Mouse (Mus musculus) midbrain, embryonic 15.5 days (tissue): ENCODE data around the gene Cpa1. TPM values are rescaled to one million over a fixed set of nuclear protein-coding genes. Genes with fewer than 3 reads are reported as not detected.
A peak's percentile ranks its signal among the peaks of the same experiment; 100 is the strongest.

ENCODE experiments used
- ATAC-seq: fragments of 200-750 bp; cut with Nextera tagmentation; replicated peaks from 2 replicates; pipeline ENCODE4 v1.8.0; 2017; ENCODE audit warnings: moderate TSS enrichment
- H3K27ac ChIP-seq: fragments of 300-500 bp; sonication (generic); 2 replicates; pipeline ENCODE4 v1.5.1; 2015; ENCODE audit warnings: mild to moderate bottlenecking, inconsistent platforms
- H3K27me3 ChIP-seq: fragments of 300-500 bp; sonication (generic); replicated peaks from 2 replicates; pipeline ENCODE4 v1.6.1; 2015; ENCODE audit warnings: inconsistent platforms
- H3K36me3 ChIP-seq: fragments of 300-500 bp; sonication (generic); replicated peaks from 2 replicates; pipeline ENCODE4 v1.6.1; 2015; ENCODE audit warnings: inconsistent platforms
- H3K4me1 ChIP-seq: fragments of 300-500 bp; sonication (generic); 2 replicates; pipeline ENCODE4 v1.6.1; 2015; ENCODE audit warnings: inconsistent platforms
- H3K4me2 ChIP-seq: fragments of 300-500 bp; sonication (generic); 2 replicates; pipeline ENCODE4 v1.6.1; 2015; ENCODE audit warnings: inconsistent platforms, mild to moderate bottlenecking, moderate library complexity
- H3K4me3 ChIP-seq: fragments of 300-500 bp; sonication (generic); 2 replicates; pipeline ENCODE4 v1.5.1; 2015; ENCODE audit warnings: mild to moderate bottlenecking, inconsistent platforms
- H3K9ac ChIP-seq: fragments of 300-500 bp; sonication (generic); 2 replicates; pipeline ENCODE4 v1.6.1; 2015; ENCODE audit warnings: mild to moderate bottlenecking, inconsistent platforms
- H3K9me3 ChIP-seq: fragments of 300-500 bp; sonication (generic); 2 replicates; pipeline ENCODE4 v1.6.1; 2016; ENCODE audit warnings: inconsistent platforms
- WGBS: fragments of 180-500 bp; shearing (Covaris S2); methylation state at CpG from one replicate; pipeline ENCODE4 v1.1.7; 2015; ENCODE audit warnings: mixed read lengths; 5-methylcytosine and 5-hydroxymethylcytosine counted together
- polyA plus RNA-seq: library from polyadenylated mRNA; unstranded; fragments of >200 nt; fragmentation: Nextera tagmentation; extraction: Ambion mirVana; gene quantifications from 2 replicates; pipeline ENCODE4 v1.2.1, GENCODE M21; 2015

The Cpa1 gene
- polyA plus RNA-seq, 1 experiment from 2014 or later, result 0.89 TPM

- no peak for ATAC-seq
- Histone ChIP-seq H3K9me3 (no peaks in the 10 kb centered on the region), H3K27ac (no peak overlapping the region; the same call in 1 of the 2 replicates), H3K9ac (no peak overlapping the region), H3K4me2 (no peak overlapping the region), H3K27me3 (no peaks in the 10 kb centered on the region), H3K4me1 (peaks cover 56% of the 10 kb centered on the region), H3K4me3 (no peak overlapping the region), H3K36me3 (no peaks in the 10 kb centered on the region)
- 64% methylated on average over 9 of the region's 9 CpGs for WGBS
Observed at GRCm38 (mm10) chr6:30677591-30677990, 38.6 kb downstream of the Cpa1 start.

GRCm38 (mm10) chr6:30678482-30678881 lies 39.5 kb downstream of the Cpa1 start:
- H3K9me3 ChIP-seq, result no peaks in the 10 kb centered on the region

GRCm38 (mm10) chr6:30679567-30679966 lies 40.5 kb downstream of the Cpa1 start:
- WGBS, result 77% methylated on average over 5 of the region's 5 CpGs
- H3K9ac ChIP-seq, result peak overlapping the region; percentile 6; the same call in 1 of the 2 replicates
- ATAC-seq, result no peak
- no peaks in the 10 kb centered on the region for H3K27me3 ChIP-seq
- no peaks in the 10 kb centered on the region for H3K36me3 ChIP-seq
- H3K4me2 ChIP-seq, result no peak overlapping the region
- peak overlapping the region; percentile 70 for H3K27ac ChIP-seq
- no peaks in the 10 kb centered on the region for H3K9me3 ChIP-seq
- H3K4me1 ChIP-seq, result peaks cover 41% of the 10 kb centered on the region
- H3K4me3 ChIP-seq, result no peak overlapping the region

More at GRCm38 (mm10) chr6:30678482-30678881, 39.5 kb downstream of the Cpa1 start:
- no peak overlapping the region for H3K4me3 ChIP-seq
- H3K36me3 ChIP-seq, result no peaks in the 10 kb centered on the region
- peak; percentile 83 for ATAC-seq
- H3K9ac ChIP-seq, result no peak overlapping the region; the same call in 1 of the 2 replicates
- H3K27me3 ChIP-seq, result no peaks in the 10 kb centered on the region
- peaks cover 51% of the 10 kb centered on the region for H3K4me1 ChIP-seq
- no peak overlapping the region for H3K4me2 ChIP-seq
- peak overlapping the region; percentile 72 for H3K27ac ChIP-seq
- WGBS, result 23% methylated on average over 6 of the region's 6 CpGs

GRCm38 (mm10) chr6:30680442-30680841 lies 41.4 kb downstream of the Cpa1 start:
- H3K36me3 ChIP-seq, result no peaks in the 10 kb centered on the region
- no peaks in the 10 kb centered on the region for H3K27me3 ChIP-seq
- H3K4me3 ChIP-seq, result no peak overlapping the region
- WGBS, result 77% methylated on average over 7 of the region's 7 CpGs
- no peak overlapping the region for H3K27ac ChIP-seq
- peaks cover 32% of the 10 kb centered on the region for H3K4me1 ChIP-seq
- no peaks in the 10 kb centered on the region for H3K9me3 ChIP-seq
- no peak for ATAC-seq
- no peak overlapping the region for H3K4me2 ChIP-seq
- H3K9ac ChIP-seq, result no peak overlapping the region

GRCm38 (mm10) chr6:30681935-30682900 lies 43.2 kb downstream of the Cpa1 start:
- no peak overlapping the region for H3K4me2 ChIP-seq
- no peaks in the 10 kb centered on the region for H3K27me3 ChIP-seq
- no peaks in the 10 kb centered on the region for H3K9me3 ChIP-seq
- no peak overlapping the region for H3K4me3 ChIP-seq
- no peak overlapping the region for H3K9ac ChIP-seq
- no peak overlapping the region for H3K27ac ChIP-seq
- H3K4me1 ChIP-seq, result peaks cover 24% of the 10 kb centered on the region
- H3K36me3 ChIP-seq, result no peaks in the 10 kb centered on the region
- no peak for ATAC-seq
- 69% methylated on average over 13 of the region's 13 CpGs for WGBS

DNA sequence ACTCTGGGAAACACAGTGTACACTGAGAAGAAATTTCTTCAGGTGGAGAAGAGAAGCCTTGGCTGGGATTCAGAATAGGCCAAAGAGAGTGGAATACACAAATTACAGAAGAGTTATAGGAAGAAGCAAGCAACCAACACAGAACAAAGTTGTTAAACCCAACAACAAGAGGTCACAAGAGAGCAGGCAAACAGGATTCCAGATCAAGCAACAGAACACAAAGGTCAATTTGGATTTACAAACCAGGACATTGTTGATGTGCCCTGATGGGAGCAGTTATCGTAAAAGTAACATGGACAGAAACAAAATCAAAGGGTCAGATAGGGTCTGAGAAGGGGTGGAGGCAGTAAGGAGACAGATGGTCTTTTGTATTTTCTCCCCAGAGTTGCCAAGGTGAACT lies 45.6 kb downstream of the Cpa1 start:
- 91% methylated on average over 1 of the region's 1 CpGs for WGBS
- no peak for ATAC-seq
- Histone ChIP-seq H3K27me3 (no peaks in the 10 kb centered on the region), H3K4me3 (no peak overlapping the region), H3K36me3 (no peaks in the 10 kb centered on the region), H3K4me1 (peaks cover 6% of the 10 kb centered on the region), H3K4me2 (no peak overlapping the region), H3K9ac (no peak overlapping the region), H3K27ac (no peak overlapping the region), H3K9me3 (no peaks in the 10 kb centered on the region)

DNA sequence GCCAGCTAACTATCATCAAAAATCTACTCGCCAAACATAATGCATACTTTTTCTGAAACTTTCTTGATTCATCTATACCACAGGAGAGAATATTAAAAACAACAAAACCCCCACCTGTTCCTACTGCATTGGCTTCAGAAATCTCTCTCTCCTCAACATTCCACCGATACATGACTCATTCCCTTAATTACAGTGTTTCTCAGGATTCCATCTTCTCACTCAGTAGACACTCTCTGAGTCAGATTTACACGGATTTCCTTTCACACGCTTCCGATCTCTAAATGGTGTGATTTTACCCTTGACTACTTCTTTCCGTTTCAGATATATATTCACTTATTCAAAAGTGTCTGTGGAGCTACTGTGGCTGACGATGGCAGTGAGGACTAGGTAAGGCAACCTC lies 48.2 kb downstream of the Cpa1 start:
- peaks cover 4% of the 10 kb centered on the region; the same call in 1 of the 2 replicates for H3K4me1 ChIP-seq
- H3K9ac ChIP-seq, result no peak overlapping the region
- H3K36me3 ChIP-seq, result no peaks in the 10 kb centered on the region
- no peaks in the 10 kb centered on the region for H3K27me3 ChIP-seq
- H3K27ac ChIP-seq, result no peak overlapping the region
- 96% methylated on average over 7 of the region's 7 CpGs for WGBS
- H3K4me2 ChIP-seq, result no peak overlapping the region
- H3K4me3 ChIP-seq, result no peak overlapping the region
- ATAC-seq, result no peak
- no peaks in the 10 kb centered on the region for H3K9me3 ChIP-seq

- WGBS, result 75% methylated on average over 5 of the region's 5 CpGs
- H3K27ac ChIP-seq, result peak overlapping the region; percentile 96
- H3K4me1 ChIP-seq, result peaks cover 19% of the 10 kb centered on the region
- peak overlapping the region; percentile 71 for H3K4me3 ChIP-seq
- no peaks in the 10 kb centered on the region for H3K9me3 ChIP-seq
- ATAC-seq, result no peak; the same call in 1 of the 2 replicates
- H3K36me3 ChIP-seq, result no peaks in the 10 kb centered on the region
- H3K4me2 ChIP-seq, result peak overlapping the region; percentile 73
- H3K27me3 ChIP-seq, result no peaks in the 10 kb centered on the region
- peak overlapping the region; percentile 64 for H3K9ac ChIP-seq
Observed at GRCm38 (mm10) chr6:30692826-30693225, 53.8 kb downstream of the Cpa1 start.

- Histone ChIP-seq H3K4me2 (peak within 1 kb of the TSS; percentile 73), H3K4me1 (peaks cover 19% of the 10 kb centered on the region), H3K36me3 (no peaks in the 10 kb centered on the region), H3K4me3 (peak within 1 kb of the TSS; percentile 71), H3K9ac (peak within 1 kb of the TSS; percentile 64), H3K27me3 (no peaks in the 10 kb centered on the region), H3K27ac (peak within 1 kb of the TSS; percentile 96), H3K9me3 (no peaks in the 10 kb centered on the region)
- under 1% methylated on average over 52 of the region's 52 CpGs for WGBS
- ATAC-seq, result peak; percentile 99
Observed at GRCm38 (mm10) chr6:30693350-30693991, 54.5 kb downstream of the Cpa1 start, which contains the start of gene Cep41. Cep41 (minus strand) TSS chr6:30693749.

- H3K4me1 ChIP-seq, result peaks cover 19% of the 10 kb centered on the region
- no peaks in the 10 kb centered on the region for H3K27me3 ChIP-seq
- no peaks in the 10 kb centered on the region for H3K36me3 ChIP-seq
- peak overlapping the region; percentile 71 for H3K4me3 ChIP-seq
- 15% methylated on average over 6 of the region's 6 CpGs for WGBS
- ATAC-seq, result peak; percentile 55
- H3K9ac ChIP-seq, result peak overlapping the region; percentile 33; the same call in 1 of the 2 replicates
- H3K27ac ChIP-seq, result peak overlapping the region; percentile 96
- H3K9me3 ChIP-seq, result no peaks in the 10 kb centered on the region
- H3K4me2 ChIP-seq, result peak overlapping the region; percentile 73
Observed at GRCm38 (mm10) chr6:30694209-30694608, 55.2 kb downstream of the Cpa1 start.
